Mouse (Mus musculus) small intestine, adult 2 months (tissue): ENCODE measurements at regions not wholly inside any gene's neighbourhood (a gene's known extent, or its start where the extent isn't known, plus 50 kb on each side); places are given as distances from the start of the nearest gene placed in this dataset.

Source experiments
- CTCF ChIP-seq: fragments of 200-500 bp; IDR thresholded peaks from 2 replicates; pipeline ENCODE4 v1.5.1; 2012; ENCODE audit warnings: low read depth, mild to moderate bottlenecking, control low read depth, inconsistent platforms, low read length, moderate library complexity, mixed read lengths; ENCODE audit not compliant: insufficient replicate concordance, insufficient read length; ENCODE audit errors: extremely low read depth
- POLR2A ChIP-seq: fragments of 200-500 bp; IDR thresholded peaks from 2 replicates; pipeline ENCODE4 v1.6.1; 2012; ENCODE audit warnings: low read depth, mild to moderate bottlenecking, control low read depth, inconsistent platforms, low read length, moderate library complexity

DNA sequence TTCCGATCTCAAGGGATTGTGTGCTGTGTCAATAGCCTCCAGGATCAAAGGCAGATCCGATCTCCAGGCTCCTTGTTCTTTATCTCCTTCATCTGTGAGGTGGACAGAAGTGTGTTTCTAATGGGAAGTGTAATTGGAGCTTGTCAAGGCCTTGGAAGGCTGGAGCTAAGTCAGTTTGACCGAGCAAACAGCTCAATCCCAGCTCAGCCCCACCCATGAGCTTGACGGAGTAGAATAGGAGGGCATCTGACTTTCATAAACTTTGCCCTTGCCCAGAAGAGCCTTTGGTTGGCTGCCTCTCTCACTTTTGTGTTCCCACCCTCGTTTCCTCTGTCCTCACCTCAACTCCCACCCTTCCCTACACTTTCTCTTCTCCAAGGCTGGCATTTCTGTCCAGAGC lies 67.7 kb downstream of the Rassf10 start:
- TF ChIP-seq CTCF (no peak), POLR2A (no peak)
